Mouse (Mus musculus): ENCODE results near the gene Man2a2.
A peak's percentile ranks its signal among the peaks of the same experiment; 100 is the strongest.

- TF ChIP-seq CTCF (conservative IDR thresholded peaks at IDR 0.05; ENCODE audit: insufficient read depth, insufficient read length, low read depth, low read length) (peak; percentile 94), POLR2A (IDR thresholded peaks at IDR 0.05; ENCODE audit: low read depth, low read length) (no peak)
These were observed 6.3 kb upstream of the Man2a2 start for GRCm38 (mm10) chr7:80377471-80377870.
